ENCODE assay signal across 7 mouse cellular contexts in the genomic region with DNA sequence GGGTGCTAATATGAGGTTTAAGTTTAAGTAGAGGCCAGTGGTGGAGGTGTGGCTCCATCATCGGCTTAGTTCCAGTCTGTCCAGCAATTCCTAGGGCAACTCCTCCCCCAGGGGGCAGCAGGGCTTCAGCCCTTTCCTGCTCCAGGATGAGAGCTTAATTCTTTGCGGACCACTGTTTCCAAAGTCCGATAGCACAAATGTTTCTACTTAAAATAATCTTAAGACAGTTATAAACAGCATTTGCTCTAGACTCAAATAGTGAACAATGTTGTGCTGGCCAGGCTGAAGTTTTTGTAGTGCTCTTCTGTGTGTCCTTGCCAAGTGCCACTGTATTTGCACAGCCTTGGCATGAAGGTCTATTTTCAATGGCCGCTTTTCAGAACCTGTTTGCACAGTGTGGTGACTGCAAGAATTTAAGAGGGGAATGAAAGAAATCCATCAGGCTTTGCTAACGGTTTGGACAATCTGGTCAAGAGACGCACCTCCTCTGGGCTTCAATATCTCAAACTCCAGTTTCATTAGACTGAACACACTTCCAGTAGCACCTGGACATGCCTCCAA. TPM values are rescaled to one million over a fixed set of nuclear protein-coding genes. Genes with fewer than 3 reads are reported as not detected.
A peak's percentile ranks its signal among the peaks of the same experiment; 100 is the strongest.
DNase-seq lines count a peak whose midpoint lies in the region; ATAC-seq and TF ChIP-seq lines count a peak whose summit lies in the region.

No protein-coding gene starts in this region.

- H3K27ac ChIP-seq in heart, embryonic 14.5 days (replicated peaks in 1 of 2; ENCODE audit: control insufficient read depth in 1 of 2, insufficient read depth in 1 of 2, low read depth in 2 of 2, low read length in 2 of 2), result no peak overlapping the region
- peak overlapping the region; percentile 67 for H3K27ac ChIP-seq in liver, embryonic 15.5 days (replicated peaks)

- 47% methylated on average over 6 of the region's 6 CpGs for WGBS in heart, embryonic 14.5 days
- 48% methylated on average over 6 of the region's 6 CpGs for WGBS in liver, embryonic 15.5 days (ENCODE audit: insufficient replicate concordance)

- no peaks in the 10 kb centered on the region for H3K27me3 ChIP-seq in G1E (ENCODE audit: insufficient read depth, low read length)
- H3K27me3 ChIP-seq in heart, embryonic 14.5 days (ENCODE audit: control insufficient read depth, insufficient read depth, low read length), result peaks cover 7% of the 10 kb centered on the region; the same call in 1 of the 2 replicates
- H3K27me3 ChIP-seq in liver, embryonic 15.5 days, result 0 out of 2 replicates have a peak, but pooled peaks cover 6% of the 10 kb centered on the region
- no peaks in the 10 kb centered on the region for H3K27me3 ChIP-seq in splenic B cell, adult 2 months (ENCODE audit: control insufficient read depth, insufficient read depth, low read length, poor library complexity, severe bottlenecking)

- peaks cover 29% of the 10 kb centered on the region for H3K36me3 ChIP-seq in G1E (replicated peaks)
- H3K36me3 ChIP-seq in heart, embryonic 14.5 days (ENCODE audit: control insufficient read depth, insufficient read depth, low read length), result peaks cover 20% of the 10 kb centered on the region
- H3K36me3 ChIP-seq in liver, embryonic 15.5 days (replicated peaks), result peaks cover 21% of the 10 kb centered on the region
- H3K36me3 ChIP-seq in splenic B cell, adult 2 months (ENCODE audit: control insufficient read depth, insufficient read depth, low read length, poor library complexity, severe bottlenecking), result no peaks in the 10 kb centered on the region

- peaks cover 63% of the 10 kb centered on the region for H3K4me1 ChIP-seq in G1E (ENCODE audit: insufficient read depth, low read depth, low read length)
- H3K4me1 ChIP-seq in heart, embryonic 14.5 days (ENCODE audit: control insufficient read depth in 2 of 2, insufficient read depth in 2 of 2, low read length in 2 of 2), result peaks cover 4 to 7% of the 10 kb centered on the region in 2 experiments; a peak in 2 of 4 replicates
- H3K4me1 ChIP-seq in liver, embryonic 15.5 days (replicated peaks), result peaks cover 62% of the 10 kb centered on the region

- no peak for ATAC-seq in G1E (ENCODE audit: extremely low read depth, insufficient number of reproducible peaks, low FRiP score, poor library complexity, severe bottlenecking)
- no peak for ATAC-seq in heart, embryonic 14.5 days (ENCODE audit: insufficient number of reproducible peaks, insufficient read depth, low FRiP score, low read depth)
- ATAC-seq in liver, embryonic 15.5 days (ENCODE audit: insufficient read depth), result no peak
- no peak for ATAC-seq in granulocyte monocyte progenitor cell, adult 5-6 weeks (replicated peaks; ENCODE audit: poor library complexity, severe bottlenecking)

- H3K4me2 ChIP-seq in heart, embryonic 14.5 days (ENCODE audit: low read length), result peak overlapping the region; percentile 82
- H3K4me2 ChIP-seq in liver, embryonic 15.5 days, result peak overlapping the region; percentile 97

- TF ChIP-seq CTCF in G1E (IDR thresholded peaks at IDR 0.05; ENCODE audit: low read depth, low read length), result no peak

- no peaks in the 10 kb centered on the region for H3K9me3 ChIP-seq in G1E (replicated peaks)
- no peaks in the 10 kb centered on the region for H3K9me3 ChIP-seq in heart, embryonic 14.5 days (ENCODE audit: control insufficient read depth, low read length)
- no peaks in the 10 kb centered on the region for H3K9me3 ChIP-seq in liver, embryonic 15.5 days (replicated peaks)

- DNase-seq in 3T3-L1 (ENCODE audit: low read depth, low spot score), result peak; percentile 14
- no peak for DNase-seq in G1E (ENCODE audit: low spot score)
- DNase-seq in splenic B cell, adult 2 months (ENCODE audit: low read depth, low spot score), result peak; percentile 6
- no peak for DNase-seq in retina, embryonic 14.5 days (ENCODE audit: low spot score)

- H3K4me3 ChIP-seq in G1E (ENCODE audit: low read depth, low read length), result peak overlapping the region; percentile 92
- peak overlapping the region; percentile 83 to 90 for H3K4me3 ChIP-seq in heart, embryonic 14.5 days (ENCODE audit: control insufficient read depth in 1 of 2, insufficient read depth in 1 of 2, low read depth in 1 of 2, low read length in 2 of 2)
- peak overlapping the region; percentile 83 for H3K4me3 ChIP-seq in liver, embryonic 15.5 days (replicated peaks)

- no peak overlapping the region for H3K9ac ChIP-seq in heart, embryonic 14.5 days (ENCODE audit: low read length)
- H3K9ac ChIP-seq in liver, embryonic 15.5 days, result no peak overlapping the region

RNA-seq across cellular contexts. Expression of a gene that starts 0.8 kb away (rescaled TPM):
- total RNA-seq in G1E (2014; fragmentation: Nextera tagmentation) (35.2 and 42.3 TPM in 2 replicates), G1E (2017) (66.8 and 71.3 TPM in 2 replicates)
- 23.7 and 27.6 TPM in 2 replicates for polyA plus RNA-seq in G1E (2012)
- 23.0 and 25.3 TPM in 2 replicates for polyA plus RNA-seq in heart, embryonic 14.5 days (2014; fragmentation: Nextera tagmentation; extraction: Ambion mirVana)
- polyA plus RNA-seq in liver, embryonic 15.5 days (2015; fragmentation: Nextera tagmentation; extraction: Ambion mirVana), result 14.6 and 14.7 TPM in 2 replicates
- 8.8 and 9.0 TPM in 2 replicates for total RNA-seq in granulocyte monocyte progenitor cell, adult 5-6 weeks (2014; fragmentation: Nextera tagmentation)
- total RNA-seq in granulocyte monocyte progenitor cell, adult 5-6 weeks (2017), result 16.9 and 26.7 TPM in 2 replicates

RNA-seq across cellular contexts. Expression of a gene that starts 47.0 kb away (rescaled TPM):
- total RNA-seq in G1E (2014; fragmentation: Nextera tagmentation) (18.6 and 40.6 TPM in 2 replicates), G1E (2017) (49.5 and 51.6 TPM in 2 replicates)
- 6.1 and 8.3 TPM in 2 replicates for polyA plus RNA-seq in G1E (2012)
- 46.3 and 57.9 TPM in 2 replicates for polyA plus RNA-seq in heart, embryonic 14.5 days (2014; fragmentation: Nextera tagmentation; extraction: Ambion mirVana)
- 28.9 and 30.8 TPM in 2 replicates for polyA plus RNA-seq in liver, embryonic 15.5 days (2015; fragmentation: Nextera tagmentation; extraction: Ambion mirVana)
- 23.0 and 35.3 TPM in 2 replicates for total RNA-seq in granulocyte monocyte progenitor cell, adult 5-6 weeks (2014; fragmentation: Nextera tagmentation)
- total RNA-seq in granulocyte monocyte progenitor cell, adult 5-6 weeks (2017), result 70.1 and 70.9 TPM in 2 replicates

Comparison
In these comparisons a context has a peak if more than half of its experiments do, and no peak if none do; other contexts are left out.
1. DNase-seq: peak in 3T3-L1 (single experiment) and splenic B cell, adult 2 months (single experiment); none in G1E (single experiment) and retina, embryonic 14.5 days (single experiment).
2. Peak in every context shown above with its lines, with median percentiles within 50 percentile points of each other: H3K4me3 ChIP-seq.